ENCODE assay signal across 23 mouse cellular contexts in the genomic region with DNA sequence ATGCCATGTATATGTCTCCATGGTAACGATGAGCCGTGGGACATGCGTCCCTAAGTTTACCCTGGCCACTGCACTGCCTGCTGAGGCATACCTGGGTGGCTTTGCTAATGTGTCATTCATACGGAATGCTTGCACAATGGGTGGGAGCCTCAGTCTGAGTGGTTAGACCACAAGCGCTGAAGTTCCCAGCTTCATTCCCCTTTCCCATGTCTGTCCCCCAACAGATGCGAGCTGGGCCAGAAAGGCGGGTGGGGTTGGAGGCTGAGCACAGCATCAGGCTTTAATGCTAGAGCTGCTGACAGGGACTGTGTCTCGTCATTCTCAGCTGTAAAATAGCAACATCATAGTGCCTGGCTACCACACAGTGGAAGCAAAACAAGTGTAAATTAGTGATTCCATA.
A peak's percentile ranks its signal among the peaks of the same experiment; 100 is the strongest.
DNase-seq lines count a peak whose midpoint lies in the region; ATAC-seq and TF ChIP-seq lines count a peak whose summit lies in the region.
"Had no signal": no experiment of that assay in that cellular context is flagged by ENCODE, and none has a peak within 500 bp of the region (broad histone marks: within the 10 kb centered on the region; RNA-seq: fewer than 3 reads in every experiment).

No protein-coding gene starts in this region.

- no peaks in the 10 kb centered on the region for H3K79me2 ChIP-seq in heart, adult 2 months (replicated peaks; ENCODE audit: control insufficient read depth, insufficient read depth, low read length)

- no peak for TF ChIP-seq POLR2A in heart, adult 2 months (IDR thresholded peaks at IDR 0.05; ENCODE audit: insufficient read depth, low read depth, low read length)

- H3K36me3 ChIP-seq in heart, embryonic 10.5 days = no peaks in the 10 kb centered on the region
- no peaks in the 10 kb centered on the region for H3K36me3 ChIP-seq in heart, adult 2 months (ENCODE audit: control insufficient read depth, insufficient read depth, low read length)
- no peaks in the 10 kb centered on the region for H3K36me3 ChIP-seq in lung, embryonic 14.5 days (ENCODE audit: insufficient read depth)
- no peaks in the 10 kb centered on the region for H3K36me3 ChIP-seq in heart, postnatal 0 days (replicated peaks; ENCODE audit: control insufficient read depth, insufficient read depth, low read length)
- H3K36me3 ChIP-seq: embryonic facial prominence, embryonic 12.5 days; limb, embryonic 13.5 days; neural tube, embryonic 15.5 days had no signal

- WGBS in heart, embryonic 10.5 days = 55% methylated on average over 8 of the region's 8 CpGs
- WGBS in heart, adult 2 months = 69% methylated on average over 8 of the region's 8 CpGs
- 57% methylated on average over 8 of the region's 8 CpGs for WGBS in lung, embryonic 14.5 days
- 39% methylated on average over 8 of the region's 8 CpGs for WGBS in heart, postnatal 0 days

- TF ChIP-seq CTCF in heart, adult 2 months (IDR thresholded peaks at IDR 0.05) = no peak
- TF ChIP-seq CTCF in lung, embryonic 14.5 days (IDR thresholded peaks at IDR 0.05; ENCODE audit: low read depth) = no peak
- no peak for TF ChIP-seq CTCF in heart, postnatal 0 days (IDR thresholded peaks at IDR 0.05; ENCODE audit: low read depth)

- H3K4me3 ChIP-seq in heart, embryonic 10.5 days = no peak overlapping the region
- no peak overlapping the region for H3K4me3 ChIP-seq in heart, adult 2 months
- no peak overlapping the region for H3K4me3 ChIP-seq in lung, embryonic 14.5 days (ENCODE audit: low read depth, low read length)
- H3K4me3 ChIP-seq in heart, postnatal 0 days (ENCODE audit: low read depth, low read length) = no peak overlapping the region
- H3K4me3 ChIP-seq: embryonic facial prominence, embryonic 12.5 days; limb, embryonic 13.5 days; myocyte; neural tube, embryonic 15.5 days had no signal

- DNase-seq in heart, embryonic 10.5 days (ENCODE audit: low spot score) = no peak
- no peak for DNase-seq in heart, adult 2 months
- peak; percentile 47 for DNase-seq in lung, embryonic 14.5 days
- no peak for DNase-seq in lung, postnatal 14 days
- peak; percentile 45 for DNase-seq in heart, postnatal 0 days (ENCODE audit: low spot score)
- peak; percentile 9 to 37 for DNase-seq in lung, postnatal 4 days
- DNase-seq in gastrocnemius, postnatal 4 days (ENCODE audit: low spot score in 2 of 2) = no peak
- no peak for DNase-seq in right cerebral cortex, adult 18-20 months
- DNase-seq: adrenal gland, postnatal 14 days; cerebellum, adult 18-20 months; cerebellum, postnatal 36 days; forebrain, postnatal 0 days; kidney, adult 8-10 months; kidney, postnatal 36 days; midbrain, embryonic 14.5 days; right cerebral cortex, postnatal 4 days; thymus, adult 2 months had no signal

- no peaks in the 10 kb centered on the region for H3K9me3 ChIP-seq in heart, embryonic 10.5 days
- no peaks in the 10 kb centered on the region for H3K9me3 ChIP-seq in lung, embryonic 14.5 days (ENCODE audit: low read depth, low read length)
- no peaks in the 10 kb centered on the region for H3K9me3 ChIP-seq in heart, postnatal 0 days (replicated peaks; ENCODE audit: control insufficient read depth, low read length)
- H3K9me3 ChIP-seq: embryonic facial prominence, embryonic 12.5 days; limb, embryonic 13.5 days; neural tube, embryonic 15.5 days had no signal

- H3K27me3 ChIP-seq in heart, embryonic 10.5 days (ENCODE audit: insufficient read depth, poor library complexity, severe bottlenecking) = peaks cover 3% of the 10 kb centered on the region; the same call in 1 of the 2 replicates
- no peaks in the 10 kb centered on the region for H3K27me3 ChIP-seq in heart, adult 2 months (ENCODE audit: control insufficient read depth, insufficient read depth, low read length)
- H3K27me3 ChIP-seq in lung, embryonic 14.5 days (ENCODE audit: insufficient read depth, low read length) = no peaks in the 10 kb centered on the region
- no peaks in the 10 kb centered on the region for H3K27me3 ChIP-seq in heart, postnatal 0 days (ENCODE audit: control insufficient read depth, insufficient read depth, low read length)
- H3K27me3 ChIP-seq: embryonic facial prominence, embryonic 12.5 days; limb, embryonic 13.5 days; neural tube, embryonic 15.5 days had no signal

- peaks cover 12% of the 10 kb centered on the region for H3K4me1 ChIP-seq in heart, embryonic 10.5 days
- H3K4me1 ChIP-seq in heart, adult 2 months (ENCODE audit: control insufficient read depth, insufficient read depth, low read length) = no peaks in the 10 kb centered on the region
- H3K4me1 ChIP-seq in lung, embryonic 14.5 days (ENCODE audit: insufficient read depth) = no peaks in the 10 kb centered on the region
- H3K4me1 ChIP-seq in heart, postnatal 0 days (ENCODE audit: control insufficient read depth, insufficient read depth) = peaks cover 13% of the 10 kb centered on the region; the same call in 1 of the 2 replicates
- H3K4me1 ChIP-seq: embryonic facial prominence, embryonic 12.5 days had no signal

- no peak for TF ChIP-seq EP300 in heart, adult 2 months (IDR thresholded peaks at IDR 0.05; ENCODE audit: insufficient read depth, low read depth, low read length)
- no peak for TF ChIP-seq EP300 in heart, postnatal 0 days (IDR thresholded peaks at IDR 0.05; ENCODE audit: low read depth)

- ATAC-seq in lung, embryonic 14.5 days (ENCODE audit: insufficient read depth) = peak; percentile 83
- ATAC-seq in heart, postnatal 0 days (ENCODE audit: insufficient read depth, low read depth) = peak; percentile 72
- ATAC-seq: activated CD4-positive, CD25-positive, alpha-beta regulatory T cell, adult 4 months; forebrain, postnatal 0 days had no signal

- peak overlapping the region; percentile 47; the same call in 1 of the 2 replicates for H3K27ac ChIP-seq in heart, embryonic 10.5 days
- H3K27ac ChIP-seq in heart, adult 2 months = no peak overlapping the region
- no peak overlapping the region for H3K27ac ChIP-seq in lung, embryonic 14.5 days (ENCODE audit: low read depth)
- no peak overlapping the region for H3K27ac ChIP-seq in heart, postnatal 0 days (ENCODE audit: low read depth)
- H3K27ac ChIP-seq: embryonic facial prominence, embryonic 12.5 days; limb, embryonic 13.5 days; liver, embryonic 14.5 days; neural tube, embryonic 15.5 days had no signal

- no peak overlapping the region for H3K4me2 ChIP-seq in lung, embryonic 14.5 days
- no peak overlapping the region for H3K4me2 ChIP-seq in heart, postnatal 0 days (ENCODE audit: low read depth, low read length)
- H3K4me2 ChIP-seq: embryonic facial prominence, embryonic 12.5 days; limb, embryonic 13.5 days; neural tube, embryonic 15.5 days had no signal

- no peak overlapping the region for H3K9ac ChIP-seq in heart, adult 2 months (ENCODE audit: low read depth, low read length)
- H3K9ac ChIP-seq in lung, embryonic 14.5 days = no peak overlapping the region
- no peak overlapping the region for H3K9ac ChIP-seq in heart, postnatal 0 days (replicated peaks; ENCODE audit: low read depth, low read length)
- H3K9ac ChIP-seq: embryonic facial prominence, embryonic 12.5 days; forebrain, postnatal 0 days; limb, embryonic 13.5 days; liver, embryonic 14.5 days; neural tube, embryonic 15.5 days had no signal

- intact Hi-C loops in heart, adult 2 months (cut with DNase I) = no loop called here

Comparison
In these comparisons a context has a peak if more than half of its experiments do, and no peak if none do; other contexts are left out.
1. DNase-seq: peak in lung, embryonic 14.5 days (single experiment), heart, postnatal 0 days (single experiment) and lung, postnatal 4 days (2 of 2); none in heart, embryonic 10.5 days (single experiment), heart, adult 2 months (0 of 2), lung, postnatal 14 days (single experiment), gastrocnemius, postnatal 4 days (0 of 2) and right cerebral cortex, adult 18-20 months (single experiment).